Mouse (Mus musculus) MEL (cell line): ENCODE data around the gene Kcnh1. TPM values are rescaled to one million over a fixed set of nuclear protein-coding genes. Genes with fewer than 3 reads are reported as not detected.

Experiments used
- DNase-seq: peaks from one replicate; pipeline ENCODE4 v3.0.0; 2011; ENCODE audit warnings: low read depth, low spot score
- H3K27ac ChIP-seq: 2 replicates; pipeline ENCODE4 v1.5.1; 2012; ENCODE audit warnings: low read depth, mild to moderate bottlenecking, control low read depth, low read length, moderate library complexity; ENCODE audit not compliant: control insufficient read depth
- H3K27me3 ChIP-seq, 2 experiments: fragments of 150-350 bp in 1 of 2; sonication (generic) in 1 of 2; 2 replicates each; pipeline ENCODE4 v1.6.1; 2012; ENCODE audit warnings: low read length in 2 of 2, mild to moderate bottlenecking in 2 of 2, improper control_type of control experiment in 1 of 2, moderate library complexity in 1 of 2; ENCODE audit not compliant: insufficient read depth in 2 of 2, control insufficient read depth in 1 of 2
- H3K36me3 ChIP-seq, 2 experiments: 2 replicates each; pipeline ENCODE4 v1.6.1; 2012 to 2014; ENCODE audit warnings: low read length in 2 of 2, improper control_type of control experiment in 1 of 2, inconsistent platforms in 1 of 2, mild to moderate bottlenecking in 1 of 2; ENCODE audit not compliant: insufficient read depth in 2 of 2, control insufficient read depth in 1 of 2
- H3K4me1 ChIP-seq, 2 experiments: fragments of 150-350 bp in 1 of 2; sonication (generic) in 1 of 2; 2 replicates each; pipeline ENCODE4 v1.6.1; 2012; ENCODE audit warnings: low read length in 2 of 2, improper control_type of control experiment in 1 of 2, mild to moderate bottlenecking in 1 of 2; ENCODE audit not compliant: insufficient read depth in 2 of 2, control insufficient read depth in 1 of 2
- H3K4me3 ChIP-seq, 2 experiments: fragments of 150-350 bp in 1 of 2; sonication (generic) in 1 of 2; 2 replicates each; pipeline ENCODE4 v1.5.1; 2012; ENCODE audit warnings: low read depth in 2 of 2, low read length in 2 of 2, mild to moderate bottlenecking in 2 of 2, moderate library complexity in 2 of 2, control low read depth in 1 of 2, improper control_type of control experiment in 1 of 2; ENCODE audit not compliant: control insufficient read depth in 1 of 2, insufficient read depth in 1 of 2
- H3K79me2 ChIP-seq: 2 replicates; pipeline ENCODE4 v1.6.1; 2012; ENCODE audit warnings: mild to moderate bottlenecking, low read length, moderate library complexity; ENCODE audit not compliant: control insufficient read depth, poor library complexity, insufficient read depth
- H3K9ac ChIP-seq: 2 replicates; pipeline ENCODE4 v1.6.1; 2012; ENCODE audit warnings: low read depth, mild to moderate bottlenecking, control low read depth, low read length, moderate library complexity; ENCODE audit not compliant: control insufficient read depth, poor library complexity, severe bottlenecking
- H3K9me3 ChIP-seq: fragments of 150-350 bp; sonication (generic); replicated peaks from 2 replicates; pipeline ENCODE4 v1.6.1; 2012; ENCODE audit warnings: mild to moderate bottlenecking, low read length, improper control_type of control experiment, moderate library complexity; ENCODE audit not compliant: insufficient read depth
- E2F4 ChIP-seq: IDR thresholded peaks from 2 replicates; pipeline ENCODE4 v1.6.1; 2011; ENCODE audit warnings: low read depth, low read length, improper control_type of control experiment, borderline replicate concordance
- ELF1 ChIP-seq: IDR thresholded peaks from 2 replicates; pipeline ENCODE4 v1.6.1; 2014; ENCODE audit warnings: low read depth, mild to moderate bottlenecking, inconsistent platforms, low read length, improper control_type of control experiment, moderate library complexity
- EP300 ChIP-seq, 2 experiments: IDR thresholded peaks; 2 replicates each; pipeline ENCODE4 v1.6.1; 2011; ENCODE audit warnings: improper control_type of control experiment in 2 of 2, low read length in 2 of 2, low read depth in 1 of 2, mild to moderate bottlenecking in 1 of 2
- GABPA ChIP-seq: IDR thresholded peaks from 2 replicates; pipeline ENCODE4 v1.6.1; 2012; ENCODE audit warnings: low read depth, mild to moderate bottlenecking, inconsistent platforms, low read length, improper control_type of control experiment, moderate library complexity
- GATA1 ChIP-seq: IDR thresholded peaks from 2 replicates; pipeline ENCODE4 v1.6.1; 2011; ENCODE audit warnings: low read depth, low read length, improper control_type of control experiment
- JUND ChIP-seq: IDR thresholded peaks from 2 replicates; pipeline ENCODE4 v1.6.1; 2011; ENCODE audit warnings: low read depth, mild to moderate bottlenecking, improper control_type of control experiment, low read length
- MAZ ChIP-seq: IDR thresholded peaks from 2 replicates; pipeline ENCODE4 v1.6.1; 2012; ENCODE audit warnings: low read depth, mild to moderate bottlenecking, inconsistent platforms, low read length, improper control_type of control experiment
- MXI1 ChIP-seq: IDR thresholded peaks from 2 replicates; pipeline ENCODE4 v1.6.1; 2011; ENCODE audit warnings: mild to moderate bottlenecking, low read depth, low read length, improper control_type of control experiment
- MYB ChIP-seq: IDR thresholded peaks from 2 replicates; pipeline ENCODE4 v1.6.1; 2011; ENCODE audit warnings: mild to moderate bottlenecking, low read depth, low read length, improper control_type of control experiment
- NELFE ChIP-seq: IDR thresholded peaks from 2 replicates; pipeline ENCODE4 v1.6.1; 2011; ENCODE audit warnings: low read depth, low read length, improper control_type of control experiment
- NRF1 ChIP-seq: IDR thresholded peaks from 2 replicates; pipeline ENCODE4 v1.6.1; 2014; ENCODE audit warnings: low read depth, mild to moderate bottlenecking, inconsistent platforms, low read length, improper control_type of control experiment, moderate library complexity; ENCODE audit not compliant: poor library complexity, insufficient read depth, severe bottlenecking
- POLR2AphosphoS5 ChIP-seq: IDR thresholded peaks from 2 replicates; pipeline ENCODE4 v1.6.1; 2012; ENCODE audit warnings: low read depth, borderline replicate concordance, mild to moderate bottlenecking, inconsistent platforms, low read length, moderate library complexity, mixed read lengths
- RAD21 ChIP-seq: IDR thresholded peaks from 2 replicates; pipeline ENCODE4 v1.6.1; 2011; ENCODE audit warnings: mild to moderate bottlenecking, low read depth, low read length, improper control_type of control experiment
- SMC3 ChIP-seq: IDR thresholded peaks from 2 replicates; pipeline ENCODE4 v1.6.1; 2011; ENCODE audit warnings: low read depth, low read length, improper control_type of control experiment
- TAL1 ChIP-seq: IDR thresholded peaks from 2 replicates; pipeline ENCODE4 v1.6.1; 2012; ENCODE audit warnings: mild to moderate bottlenecking, inconsistent platforms, low read length, moderate library complexity, mixed read lengths
- TBP ChIP-seq: IDR thresholded peaks from 2 replicates; pipeline ENCODE4 v1.8.0; 2011; ENCODE audit warnings: low read depth, low read length, improper control_type of control experiment
- TCF12 ChIP-seq: IDR thresholded peaks from 2 replicates; pipeline ENCODE4 v1.6.1; 2014; ENCODE audit warnings: low read depth, mild to moderate bottlenecking, inconsistent platforms, low read length, improper control_type of control experiment, moderate library complexity
- USF1 ChIP-seq: IDR thresholded peaks from 2 replicates; pipeline ENCODE4 v1.6.1; 2014; ENCODE audit warnings: low read depth, mild to moderate bottlenecking, inconsistent platforms, low read length, improper control_type of control experiment, moderate library complexity
- USF2 ChIP-seq, 2 experiments: IDR thresholded peaks; 2 replicates each; pipeline ENCODE4 v1.6.1; 2011 to 2012; ENCODE audit warnings: improper control_type of control experiment in 2 of 2, low read length in 2 of 2, borderline replicate concordance in 1 of 2, inconsistent platforms in 1 of 2, low read depth in 1 of 2, mild to moderate bottlenecking in 1 of 2; ENCODE audit not compliant: insufficient read depth in 1 of 2
- ZC3H11A ChIP-seq: IDR thresholded peaks from 2 replicates; pipeline ENCODE4 v1.6.1; 2012; ENCODE audit warnings: low read depth, mild to moderate bottlenecking, inconsistent platforms, low read length, improper control_type of control experiment
- ZNF384 ChIP-seq: IDR thresholded peaks from 2 replicates; pipeline ENCODE4 v1.6.1; 2012; ENCODE audit warnings: low read depth, mild to moderate bottlenecking, inconsistent platforms, low read length, improper control_type of control experiment
- polyA plus RNA-seq, 2 experiments: library from polyadenylated mRNA; stranded (reverse) in 1 of 2; unstranded in 1 of 2; fragments of >175 nt in 1 of 2; fragments of >200 nt in 1 of 2; gene quantifications; 2 replicates each; pipeline versions ENCODE4 v1.2.1 to v1.2.4; 2012; ENCODE audit warnings: low replicate concordance in 2 of 2, low read depth in 1 of 2; ENCODE audit not compliant: insufficient read length in 2 of 2, insufficient read depth in 1 of 2, missing spikeins in 1 of 2
- total RNA-seq: library from RNA; depleted of rRNA; stranded (reverse); fragments of 300-350 nt; gene quantifications from 2 replicates; pipeline ENCODE4 v1.2.3, GENCODE M21; 2012

Kcnh1 gene
- total and polyA plus RNA-seq, 3 experiments, result not detected

DNA sequence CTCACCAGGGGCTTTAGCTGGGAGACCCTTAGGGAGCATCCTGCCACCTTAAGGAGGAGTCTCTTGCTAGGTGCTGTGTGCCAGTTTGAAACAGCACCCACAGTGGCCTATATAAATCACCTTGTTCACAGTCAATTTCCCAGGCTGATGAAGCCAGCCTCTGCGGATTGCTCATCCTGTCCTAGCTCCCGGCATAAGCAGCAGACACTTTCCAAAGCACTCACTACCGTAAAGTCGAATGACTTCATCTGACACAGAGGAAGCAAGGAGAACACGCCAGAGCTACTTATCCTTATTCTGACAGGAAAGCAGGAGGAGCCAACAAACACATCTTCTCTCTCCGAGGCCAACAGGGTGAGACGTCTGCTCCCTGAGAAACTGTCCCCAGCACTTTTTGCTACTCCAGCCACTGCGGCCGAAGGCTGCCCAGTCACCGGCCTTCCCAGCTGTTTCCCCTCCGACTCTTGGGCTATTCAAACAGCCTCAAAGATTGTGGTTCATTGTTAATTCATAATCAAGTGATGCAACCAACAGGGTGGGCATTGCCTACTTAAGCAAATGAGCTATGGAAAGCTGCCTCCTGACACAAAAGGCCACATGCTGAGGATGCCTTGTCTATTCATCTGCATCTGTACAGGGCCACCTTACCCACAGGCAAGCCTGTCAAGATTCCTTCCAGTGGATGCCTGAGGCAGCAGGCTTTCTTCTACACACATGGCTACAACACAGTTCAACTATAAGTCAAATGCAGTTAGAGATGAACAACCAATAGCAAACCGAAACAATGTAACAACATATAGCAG lies 332.0 kb downstream of the Kcnh1 start:
- no peak overlapping the region for H3K4me3 ChIP-seq

DNA sequence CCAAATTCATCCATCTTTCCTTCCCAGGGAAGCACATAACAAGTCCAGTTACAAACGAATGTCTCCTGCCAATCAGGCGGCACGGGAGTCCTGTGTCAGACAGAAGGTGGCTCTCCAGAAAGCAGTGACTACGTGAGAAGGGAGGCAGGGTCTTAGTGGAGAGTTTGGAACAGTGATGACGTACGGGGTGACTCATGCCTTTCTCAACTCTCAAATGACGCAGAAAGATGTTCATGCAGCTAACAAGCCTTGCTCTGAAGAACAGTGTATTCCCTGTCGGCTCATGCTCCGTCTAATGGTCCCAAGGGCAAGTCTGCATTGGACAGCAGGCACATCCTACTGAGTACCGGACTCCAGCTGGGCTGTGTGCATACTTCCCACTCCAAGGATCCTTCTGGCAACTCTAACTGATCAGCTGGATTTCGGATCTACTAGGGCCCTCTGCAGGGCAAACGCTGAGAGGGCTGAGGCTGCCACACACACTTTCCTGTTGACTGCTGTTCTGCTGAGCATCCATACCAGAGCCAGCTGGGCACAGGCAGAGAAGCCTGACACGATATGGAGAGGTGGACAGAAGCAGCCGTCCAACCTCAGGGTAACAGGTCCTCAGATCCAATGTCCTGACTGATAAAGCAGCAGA lies 335.3 kb downstream of the Kcnh1 start:
- Histone ChIP-seq H3K27me3 (no peaks in the 10 kb centered on the region; a peak in 1 of 4 replicates), H3K4me1 (no peaks in the 10 kb centered on the region), H3K9me3 (no peaks in the 10 kb centered on the region), H3K36me3 (no peaks in the 10 kb centered on the region; a peak in 1 of 4 replicates), H3K4me3 (no peak overlapping the region), H3K79me2 (no peaks in the 10 kb centered on the region), H3K27ac (no peak overlapping the region), H3K9ac (no peak overlapping the region)
- TF ChIP-seq ZC3H11A (no peak), TBP (no peak), ZNF384 (no peak), MAZ (no peak)
- no peak for DNase-seq

More for the DNA sequence above, 332.0 kb downstream of the Kcnh1 start:
- Histone ChIP-seq H3K9me3 (no peaks in the 10 kb centered on the region), H3K27me3 (no peaks in the 10 kb centered on the region; a peak in 1 of 4 replicates), H3K79me2 (no peaks in the 10 kb centered on the region), H3K4me1 (0 out of 4 replicates have a peak, but pooled peaks cover 0 to 1% of the 10 kb centered on the region in 2 experiments), H3K36me3 (no peaks in the 10 kb centered on the region), H3K27ac (no peak overlapping the region), H3K9ac (no peak overlapping the region)
- no peak for TF ChIP-seq ELF1
- no peak for TF ChIP-seq USF1
- no peak for TF ChIP-seq JUND
- no peak for TF ChIP-seq GATA1
- TF ChIP-seq POLR2AphosphoS5, result no peak
- TF ChIP-seq TBP, result no peak
- no peak for DNase-seq

GRCm38 (mm10) chr1:192531490-192532146 lies 341.0 kb downstream of the Kcnh1 start:
- DNase-seq, result peak; percentile 71
- Histone ChIP-seq H3K79me2 (no peaks in the 10 kb centered on the region), H3K9me3 (no peaks in the 10 kb centered on the region), H3K9ac (0 out of 2 replicates have a peak overlapping the region, but pooled peaks have one; percentile 2), H3K4me3 (no peak overlapping the region), H3K4me1 (peaks cover 6 to 17% of the 10 kb centered on the region in 2 experiments), H3K27me3 (no peaks in the 10 kb centered on the region), H3K36me3 (peaks cover 0 to 24% of the 10 kb centered on the region in 2 experiments; a peak in 2 of 4 replicates), H3K27ac (peak overlapping the region; percentile 83)
- TF ChIP-seq USF2 (IDR thresholded peaks at IDR 0.05; ENCODE audit: borderline replicate concordance in 1 of 2, insufficient read depth in 1 of 2, low read depth in 1 of 2, low read length in 2 of 2) (no peak), EP300 (IDR thresholded peaks at IDR 0.05; ENCODE audit: low read depth in 1 of 2, low read length in 2 of 2) (peak in 1 of 2 experiments; percentile 48; a peak in 1 of 4 replicates), E2F4 (no peak), NRF1 (no peak), POLR2AphosphoS5 (no peak), USF1 (no peak; the same call in 1 of the 2 replicates), NELFE (0 out of 2 replicates have a peak, but pooled peaks have one; percentile 31), TAL1 (no peak), ZC3H11A (no peak), TCF12 (peak; percentile 50), MXI1 (peak; percentile 53; the same call in 1 of the 2 replicates), GABPA (no peak), SMC3 (no peak), MYB (no peak), RAD21 (no peak)
